Mouse (Mus musculus) c-Kit-positive CD71-negative TER-119-negative erythroid progenitor cells, embryonic 14.5 days (primary cell): ENCODE data around the gene Slk.

Source experiments
- DNase-seq: peaks from one replicate; pipeline ENCODE4 v3.0.0-alpha.2; 2013; ENCODE audit warnings: low read depth

Gene Slk

GRCm38 (mm10) chr19:47579225-47579787, at the start of gene Slk:
Gene Slk, plus strand, starts transcription at chr19:47579678.
- peak; percentile 46 for DNase-seq

DNA sequence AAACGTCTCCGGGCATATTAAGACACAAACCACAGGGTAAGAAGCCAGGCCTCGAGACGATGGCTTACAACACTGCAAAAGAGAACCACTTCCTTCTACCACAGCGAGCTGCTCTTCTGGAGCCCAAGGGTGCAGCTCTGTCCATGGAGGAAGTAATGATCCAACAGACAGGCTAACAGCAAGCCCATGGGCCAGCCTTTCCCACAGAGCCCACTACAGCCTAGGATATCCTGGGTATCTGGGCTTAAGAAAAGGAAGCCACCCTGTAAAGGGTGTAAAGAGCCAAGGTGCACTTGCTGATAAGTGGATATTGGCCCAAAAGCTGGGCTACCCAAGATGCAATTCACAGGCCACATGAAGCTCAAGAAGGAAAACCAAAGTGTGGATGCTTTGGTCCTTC, 48.2 kb upstream of the Slk start:
- DNase-seq, result no peak

GRCm38 (mm10) chr19:47532449-47532848, 47.0 kb upstream of the Slk start:
- DNase-seq, result no peak

DNA sequence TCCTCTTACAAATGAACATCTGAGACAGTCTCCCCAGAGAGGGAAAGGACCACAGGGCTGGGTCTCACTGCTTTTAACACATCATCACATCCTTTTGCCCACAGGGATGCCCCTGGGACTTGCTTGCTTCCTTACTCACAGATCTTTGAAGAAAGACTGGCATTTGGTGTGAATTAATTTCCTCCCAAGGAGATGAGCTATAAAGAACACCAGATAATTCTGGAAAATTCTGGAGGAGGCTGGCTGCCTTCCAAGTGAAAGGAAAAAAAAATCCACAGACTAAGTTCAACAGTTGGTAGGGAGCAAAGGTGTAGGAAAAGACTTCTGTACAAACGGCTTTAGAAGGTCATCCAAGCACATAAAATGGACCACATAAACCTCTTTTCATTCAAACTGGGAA, 45.3 kb upstream of the Slk start:
- no peak for DNase-seq

GRCm38 (mm10) chr19:47536521-47537299, 42.8 kb upstream of the Slk start:
- DNase-seq, result peak; percentile 89

GRCm38 (mm10) chr19:47537300-47537792, 42.1 kb upstream of the Slk start, which contains the start of gene Stn1:
Gene Stn1, minus strand, starts transcription at chr19:47537507.
- DNase-seq, result no peak

DNA sequence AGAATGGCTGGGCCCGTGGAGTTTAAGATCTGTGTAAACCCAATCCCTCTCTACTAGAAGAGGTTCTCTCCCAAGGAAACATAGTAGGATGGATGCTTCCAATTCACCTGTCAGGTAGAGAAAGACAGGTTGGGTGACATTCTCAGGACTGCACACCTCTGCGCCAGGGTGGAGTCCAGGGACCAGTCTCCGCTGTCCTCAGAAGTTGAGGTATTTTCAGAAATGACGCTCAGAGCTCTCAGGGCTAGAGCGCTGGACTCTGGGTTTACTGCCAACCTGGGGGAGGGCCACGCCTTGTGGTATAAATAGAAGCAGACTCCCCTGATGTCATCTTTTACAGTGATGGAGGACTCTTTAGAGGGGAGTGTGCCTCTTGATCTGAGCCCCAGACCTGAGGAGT, 41.6 kb upstream of the Slk start:
- no peak for DNase-seq

DNA sequence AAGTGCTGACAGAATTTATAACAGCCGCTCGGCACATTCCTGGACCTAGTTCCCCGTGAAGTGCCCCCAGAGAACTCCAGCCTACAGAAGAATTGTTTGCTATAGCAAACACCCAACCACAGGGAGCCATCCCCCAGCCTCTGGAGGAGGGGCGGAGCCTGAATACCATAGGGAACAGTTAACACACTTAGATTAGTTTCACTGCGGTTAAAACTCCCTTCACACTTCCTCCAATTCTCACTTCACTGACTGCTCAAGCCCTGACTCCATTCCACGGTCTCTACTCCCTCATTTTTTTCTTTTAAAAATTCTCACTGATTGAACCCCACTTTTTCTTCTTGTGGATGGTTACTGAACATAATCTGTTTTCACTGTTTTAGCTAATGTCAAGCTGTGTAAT, 40.7 kb upstream of the Slk start:
- no peak for DNase-seq

GRCm38 (mm10) chr19:47542441-47542840, 37.0 kb upstream of the Slk start:
- DNase-seq, result no peak

DNA sequence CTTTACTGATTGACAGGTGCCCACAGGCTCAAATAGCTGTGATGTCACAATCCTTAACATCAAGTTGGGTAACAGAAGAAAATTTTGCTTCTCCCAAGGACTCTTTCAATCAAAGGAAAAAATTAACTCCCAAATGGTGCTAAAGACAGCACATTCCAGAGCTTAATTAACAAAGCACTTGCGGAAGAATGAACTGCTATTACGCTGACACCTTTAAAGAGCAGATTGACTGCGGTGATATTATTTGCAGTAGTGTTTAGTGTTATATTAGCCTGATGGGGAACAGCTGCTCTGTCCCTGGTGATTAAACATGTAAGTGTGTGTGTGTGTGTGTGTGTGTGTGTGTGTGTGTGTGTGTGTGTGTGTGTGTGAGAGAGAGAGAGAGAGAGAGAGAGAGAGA, 34.4 kb upstream of the Slk start:
- no peak for DNase-seq

- DNase-seq, result no peak
These were observed 34.0 kb upstream of the Slk start for GRCm38 (mm10) chr19:47545528-47545927.

DNA sequence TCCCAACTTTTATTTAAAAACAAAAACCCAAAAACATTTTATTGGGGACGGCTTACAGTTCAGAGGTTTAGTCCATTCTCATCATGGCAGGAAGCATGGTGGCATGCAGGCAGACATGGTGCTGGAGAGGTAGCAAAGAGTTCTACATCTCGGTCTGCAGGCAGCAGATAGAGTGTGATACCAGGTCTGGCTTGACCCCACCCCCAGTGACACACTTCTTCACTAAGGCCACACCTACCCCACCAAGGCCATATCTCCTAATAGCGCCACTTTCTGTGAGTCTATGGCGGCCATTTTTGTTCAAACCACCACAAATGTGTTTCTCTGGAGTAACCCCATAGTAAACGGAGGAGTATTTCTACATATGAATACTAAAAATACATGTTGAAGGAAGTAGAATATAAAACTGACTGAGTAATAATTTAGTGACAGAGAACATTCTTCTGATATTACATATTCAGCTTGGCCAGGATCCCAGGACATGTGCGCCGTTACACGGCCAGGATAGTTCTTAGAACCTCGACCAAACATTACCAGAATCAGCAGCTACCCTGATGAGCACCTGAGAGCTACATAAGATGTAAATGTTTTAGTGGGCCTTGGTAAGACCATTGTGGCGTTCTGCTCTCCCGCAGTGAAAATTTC, 30.9 kb upstream of the Slk start:
- DNase-seq, result no peak

GRCm38 (mm10) chr19:47549174-47549573, 30.3 kb upstream of the Slk start:
- DNase-seq, result no peak

- DNase-seq, result no peak
These were observed 29.9 kb upstream of the Slk start for GRCm38 (mm10) chr19:47549584-47549983.

DNA sequence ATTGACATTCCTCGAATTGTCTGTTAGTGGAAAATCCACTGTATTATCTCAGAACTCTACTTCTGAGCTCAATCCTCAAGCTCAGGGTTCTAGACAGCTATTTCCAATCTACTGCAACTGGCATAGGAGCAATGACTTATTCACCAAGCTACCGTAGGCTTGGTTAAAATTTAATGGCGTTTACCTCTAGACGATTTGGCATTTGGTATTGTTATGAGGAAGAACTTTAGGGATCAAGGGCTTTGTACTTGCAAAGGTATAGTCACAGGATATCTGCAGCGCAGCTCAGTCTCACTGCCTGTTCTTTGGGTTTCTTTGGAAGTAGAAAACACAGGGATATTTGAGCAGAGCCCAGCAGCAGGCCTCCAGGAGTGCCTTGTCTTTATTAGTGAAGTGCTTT, 20.3 kb upstream of the Slk start:
- no peak for DNase-seq

GRCm38 (mm10) chr19:47559751-47560512, 19.5 kb upstream of the Slk start:
- DNase-seq, result no peak

DNA sequence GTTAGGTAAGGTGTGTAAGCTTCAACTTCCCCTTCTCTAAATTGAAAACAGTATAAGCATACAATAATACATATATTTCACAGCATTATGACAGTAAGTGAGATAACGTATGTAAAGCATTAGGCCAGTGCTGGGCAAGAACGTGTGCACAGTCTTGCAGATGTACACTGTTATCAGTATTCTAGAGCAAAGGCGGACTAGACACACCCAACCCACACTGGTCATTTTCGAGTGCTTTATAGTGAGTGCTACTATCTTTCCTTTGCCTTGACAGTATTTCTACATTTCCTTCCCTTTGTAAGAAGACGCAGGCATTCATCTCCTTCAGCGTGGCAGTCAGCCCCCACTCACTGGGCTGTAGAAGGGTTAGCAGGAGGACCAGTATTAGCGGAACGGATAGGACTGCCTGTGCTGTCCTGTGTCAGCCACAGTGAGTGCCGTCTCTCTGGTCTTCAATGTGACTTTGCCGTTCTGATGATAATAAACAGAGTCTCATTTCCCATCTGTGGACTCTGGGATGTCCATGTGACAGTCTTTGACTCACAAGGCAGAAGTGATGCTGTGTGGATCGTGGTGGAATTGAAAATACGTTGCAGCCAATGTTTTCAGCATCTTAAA, 18.8 kb upstream of the Slk start:
- DNase-seq, result no peak

- no peak for DNase-seq
These were observed 17.5 kb upstream of the Slk start for GRCm38 (mm10) chr19:47561996-47562441.

DNA sequence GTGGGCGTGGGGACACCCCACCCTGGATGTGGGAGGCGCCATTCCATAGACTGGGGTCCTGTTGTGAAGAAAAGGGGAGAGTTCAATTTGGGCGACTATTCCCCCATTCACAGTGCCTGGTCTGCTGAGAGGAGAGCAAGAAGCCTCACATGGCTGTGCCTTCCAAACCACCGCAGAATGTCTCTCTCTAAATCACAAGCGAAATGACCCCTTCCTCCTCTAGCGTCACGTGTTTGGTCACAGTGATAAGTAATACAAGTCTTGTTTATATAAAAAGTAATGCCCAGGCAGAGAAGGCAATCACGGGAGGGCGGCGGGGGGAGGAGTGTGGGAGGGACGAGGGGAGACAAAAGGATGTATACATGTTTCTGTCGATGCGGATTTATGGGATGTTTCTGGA, 15.8 kb upstream of the Slk start:
- no peak for DNase-seq

GRCm38 (mm10) chr19:47565031-47565654, 14.3 kb upstream of the Slk start:
- DNase-seq, result no peak

GRCm38 (mm10) chr19:47565994-47566393, 13.5 kb upstream of the Slk start:
- no peak for DNase-seq
